Mouse (Mus musculus) left cerebral cortex, adult 18-20 months (tissue): ENCODE measurements around the gene Depdc1b. TPM values are rescaled to one million over a fixed set of nuclear protein-coding genes. Genes with fewer than 3 reads are reported as not detected.

Experiments used
- DNase-seq, 2 experiments: peaks; one replicate each; pipeline ENCODE4 v3.0.0; 2021 to 2022; ENCODE audit warnings: low spot score in 2 of 2, mixed read lengths in 1 of 2
- long read RNA-seq, 2 experiments: library from polyadenylated mRNA; stranded (forward); transcript quantifications; one replicate each; pipeline ENCODE4 v2.0.0; 2021
- total RNA-seq, 2 experiments: library from RNA; stranded (reverse); gene quantifications; 2 replicates each; pipeline ENCODE4 v1.2.3; 2021

The Depdc1b gene
- under 1 TPM; 0.14 to 0.26 TPM for total RNA-seq
- long read RNA-seq, experiment 1, result 0 reads
- long read RNA-seq, experiment 2, result 0 reads

DNA sequence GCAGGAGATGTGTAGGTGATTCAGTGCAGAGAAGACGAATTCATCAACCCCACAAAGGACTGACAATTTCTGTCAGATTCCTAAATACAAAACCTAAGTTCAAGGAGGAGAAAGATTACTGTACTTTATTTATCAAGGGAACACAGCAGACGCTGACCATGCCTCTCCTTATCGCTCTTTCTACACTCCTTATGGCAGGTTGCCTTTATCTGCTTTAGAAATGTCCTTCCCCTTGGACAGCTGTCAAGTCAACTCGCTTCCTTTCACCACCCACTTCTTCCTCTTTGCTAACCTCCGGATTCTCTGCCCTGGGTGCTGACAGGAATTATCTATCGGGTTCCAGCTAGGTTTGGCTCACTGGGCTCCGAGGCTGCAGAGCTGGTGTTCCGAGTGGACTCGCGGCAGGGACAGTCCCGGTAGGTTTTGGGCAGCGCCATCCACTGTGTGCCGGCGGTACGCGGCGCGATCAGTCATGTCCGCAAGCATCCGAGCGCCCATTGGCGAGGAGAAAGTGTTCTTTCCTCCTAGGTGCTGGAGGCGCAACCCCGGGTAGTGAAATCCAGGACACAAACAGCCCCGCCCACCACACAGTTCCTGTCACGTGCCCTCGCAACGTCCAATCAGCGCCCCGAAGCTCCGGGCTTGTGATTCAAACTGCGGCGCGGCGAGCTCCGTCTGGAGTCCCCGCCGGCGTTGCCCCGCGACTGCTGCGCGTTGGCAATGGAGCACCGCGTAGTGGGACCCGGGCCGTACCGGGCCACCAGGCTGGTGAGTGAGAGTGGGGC, at the start of gene Depdc1b:
Depdc1b (plus strand) TSS at position 631 of the 785 bp plus-strand sequence.
- DNase-seq, result peak; percentile 94 to 95

DNA sequence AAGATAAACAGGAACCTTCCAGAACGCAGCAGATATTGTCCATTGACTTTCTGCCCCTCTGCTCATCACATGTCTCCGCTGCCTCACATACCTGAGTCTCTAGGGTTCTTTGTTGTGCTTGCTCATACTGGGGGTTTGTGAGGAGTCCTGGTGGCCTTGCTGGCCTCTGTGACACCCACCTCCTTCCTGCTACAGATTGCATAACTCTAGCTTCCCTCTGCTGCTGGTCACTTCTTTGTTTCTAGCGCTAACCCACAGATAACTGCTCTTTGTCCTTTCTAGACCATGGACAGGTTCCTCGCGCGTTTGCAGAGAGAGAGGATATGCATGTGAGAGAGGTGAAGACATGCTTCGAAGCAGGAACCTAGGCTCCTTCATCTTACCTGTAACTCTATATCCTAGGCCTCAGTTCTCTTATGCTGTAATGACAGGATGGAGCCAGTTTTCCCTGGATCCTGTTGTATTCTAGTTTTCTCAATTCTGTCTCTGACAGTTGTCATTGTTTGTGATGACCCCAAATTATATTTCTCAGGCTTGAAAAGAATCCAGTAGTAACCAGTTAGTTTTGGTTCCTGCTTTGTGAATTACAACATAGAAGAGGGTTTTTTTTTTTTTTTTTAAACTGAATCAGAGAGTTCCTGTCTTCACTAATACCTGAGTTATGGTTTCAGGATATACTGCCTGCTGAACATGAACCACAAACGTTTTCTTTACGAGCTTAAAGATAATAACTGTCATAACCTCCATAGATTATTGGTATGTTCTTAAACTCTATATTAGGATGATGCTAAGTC, 48.1 kb upstream of the Depdc1b start:
- DNase-seq, result no peak

DNA sequence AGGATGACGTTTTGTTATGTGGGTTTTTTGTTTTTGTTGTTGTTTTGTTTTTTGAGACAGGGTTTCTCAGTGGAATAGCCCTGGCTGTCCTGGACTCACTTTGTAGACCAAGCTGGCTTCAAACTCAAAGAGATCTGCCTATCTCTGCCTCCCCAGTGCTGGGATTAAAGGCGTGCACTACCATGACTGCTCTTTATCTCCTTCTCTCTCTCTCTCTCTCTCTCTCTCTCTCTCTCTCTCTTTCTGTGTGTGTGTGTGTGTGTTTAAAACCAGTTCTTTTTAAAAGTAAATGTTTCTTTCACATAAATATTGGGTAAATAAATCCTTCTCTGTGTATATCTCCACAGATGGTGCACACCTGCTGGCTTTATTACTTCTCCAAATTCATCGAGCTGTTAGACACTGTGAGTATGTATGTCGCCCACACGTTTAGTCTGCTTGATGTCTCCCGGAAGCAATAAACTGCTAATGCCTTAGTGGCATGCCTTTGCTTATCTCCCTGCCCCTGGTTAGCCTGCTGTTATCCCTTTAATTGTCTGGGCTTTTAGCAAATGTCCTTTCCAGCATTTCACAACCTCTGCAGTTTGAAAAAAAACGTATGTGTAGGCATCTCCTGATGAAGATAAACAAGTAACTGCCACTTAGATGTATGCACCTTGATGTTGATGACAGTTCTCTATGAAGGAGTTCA, 44.5 kb upstream of the Depdc1b start:
- DNase-seq, result no peak

DNA sequence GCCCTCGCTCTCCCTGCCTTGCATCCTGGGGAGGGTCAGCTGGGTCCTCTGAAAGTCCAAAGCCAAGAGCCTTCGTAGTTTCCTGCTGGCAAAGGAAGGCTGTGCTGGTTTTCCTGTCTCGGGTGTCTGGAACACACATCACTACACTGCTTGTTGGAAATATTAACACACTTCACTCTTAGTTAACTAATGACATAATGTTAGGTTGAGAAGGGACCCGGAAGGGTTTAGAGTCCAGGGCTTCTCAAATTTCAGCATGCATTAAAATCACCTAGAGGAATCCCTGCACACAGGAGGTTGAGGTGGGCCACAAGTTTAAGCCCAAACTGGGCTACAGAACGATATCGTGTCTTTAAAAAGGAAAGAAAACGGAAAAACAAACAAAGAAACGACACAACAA, 43.8 kb upstream of the Depdc1b start:
- no peak for DNase-seq

DNA sequence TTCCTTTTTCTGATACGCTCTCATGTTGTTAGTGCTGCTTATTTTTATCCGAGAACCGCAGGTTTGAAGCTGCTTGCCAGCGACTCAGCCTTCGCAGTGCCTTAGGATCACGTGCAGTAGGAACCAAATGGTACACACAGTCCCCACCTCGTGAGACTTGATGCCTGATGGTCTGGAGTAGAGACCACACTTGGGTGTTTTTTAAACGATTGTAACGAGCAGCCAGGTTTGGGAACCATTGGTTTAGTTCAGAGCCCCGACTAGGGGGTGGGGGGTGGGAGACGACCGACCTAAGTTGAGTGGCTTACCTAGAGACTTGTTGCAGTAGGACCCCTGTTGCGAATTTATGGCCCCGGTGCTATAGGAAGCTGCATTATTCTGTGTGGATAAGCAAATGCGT, 43.1 kb upstream of the Depdc1b start:
- DNase-seq, result no peak

DNA sequence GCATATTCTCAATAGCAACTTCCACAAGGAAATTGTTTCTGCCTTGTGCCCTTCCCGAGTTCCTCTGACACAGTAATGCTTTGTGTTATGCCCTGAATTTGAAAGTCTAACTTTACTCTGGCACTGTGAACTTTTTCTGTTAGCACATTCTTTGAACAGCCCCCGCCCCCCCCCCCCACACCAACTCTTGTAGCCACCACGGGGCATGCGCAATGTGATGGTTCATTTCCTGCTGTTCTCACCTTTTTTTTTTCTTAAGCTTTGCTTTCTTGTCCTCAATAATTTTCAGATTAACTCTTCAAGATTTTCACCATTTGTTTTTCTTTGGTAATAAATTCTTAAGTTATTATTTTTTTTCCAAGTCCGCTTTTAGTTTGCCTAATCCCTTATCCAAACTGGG, 42.7 kb upstream of the Depdc1b start:
- DNase-seq, result no peak

GRCm38 (mm10) chr13:108276561-108276960, 39.6 kb upstream of the Depdc1b start:
- DNase-seq, result no peak

DNA sequence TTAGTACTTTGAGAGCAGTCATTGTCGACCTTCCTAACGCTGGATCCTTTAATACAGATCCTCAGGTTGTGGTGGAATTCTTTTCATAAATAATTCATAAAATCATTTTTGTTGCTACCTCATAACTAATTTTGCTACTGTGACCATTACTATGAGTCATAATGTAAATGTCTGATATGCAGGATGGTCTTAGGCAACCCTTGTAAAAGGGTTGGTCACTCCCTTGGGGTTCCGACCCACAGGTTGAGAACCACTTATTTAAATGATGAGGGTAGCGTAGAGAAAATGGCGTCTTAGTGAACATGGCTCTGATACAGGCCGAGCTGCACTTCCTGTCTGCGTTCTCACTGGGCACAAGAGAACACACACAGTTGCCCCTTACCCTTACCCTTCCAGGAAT, 38.8 kb upstream of the Depdc1b start:
- DNase-seq, result no peak

GRCm38 (mm10) chr13:108278592-108278991, 37.5 kb upstream of the Depdc1b start:
- no peak for DNase-seq

DNA sequence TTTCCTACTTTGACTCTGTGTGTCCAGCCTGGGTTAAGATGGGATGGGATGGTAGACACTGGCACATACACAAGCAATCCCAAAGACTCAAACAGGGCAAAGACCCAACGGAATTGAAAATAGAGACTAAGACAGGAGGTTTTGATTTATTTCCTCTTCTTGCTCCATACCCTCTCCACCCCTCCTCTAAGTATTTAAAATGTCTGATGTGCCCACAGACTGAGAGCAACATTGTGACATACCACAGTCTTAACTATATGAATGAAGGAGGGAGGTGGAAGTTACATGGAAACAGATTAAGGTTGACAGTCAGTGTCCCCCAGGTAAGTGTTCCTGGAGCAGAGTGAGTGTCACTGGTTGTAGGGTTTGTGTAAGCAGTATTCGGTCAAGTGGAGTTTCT, 31.8 kb upstream of the Depdc1b start:
- no peak for DNase-seq

DNA sequence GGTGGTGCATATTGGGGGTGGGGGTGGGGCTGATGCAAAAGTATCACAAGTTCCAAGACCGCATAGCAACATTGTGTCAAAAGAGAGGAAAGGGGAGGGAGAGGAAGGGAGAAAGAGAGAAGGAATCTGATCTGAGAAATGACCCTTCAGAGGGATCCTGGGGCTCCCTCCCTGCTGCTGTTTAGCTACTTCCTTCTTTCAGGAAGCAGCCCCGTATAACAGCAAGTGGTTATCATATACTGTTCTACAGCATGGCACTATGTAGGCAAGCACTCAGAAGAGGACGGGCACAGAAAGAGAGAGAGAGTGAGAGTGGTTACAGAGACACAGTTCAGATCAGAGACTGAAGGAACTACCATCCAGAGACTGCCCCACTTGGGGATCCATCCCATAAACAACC, 28.2 kb upstream of the Depdc1b start:
- no peak for DNase-seq

- no peak for DNase-seq
These were observed 26.7 kb upstream of the Depdc1b start for GRCm38 (mm10) chr13:108289436-108289835.

DNA sequence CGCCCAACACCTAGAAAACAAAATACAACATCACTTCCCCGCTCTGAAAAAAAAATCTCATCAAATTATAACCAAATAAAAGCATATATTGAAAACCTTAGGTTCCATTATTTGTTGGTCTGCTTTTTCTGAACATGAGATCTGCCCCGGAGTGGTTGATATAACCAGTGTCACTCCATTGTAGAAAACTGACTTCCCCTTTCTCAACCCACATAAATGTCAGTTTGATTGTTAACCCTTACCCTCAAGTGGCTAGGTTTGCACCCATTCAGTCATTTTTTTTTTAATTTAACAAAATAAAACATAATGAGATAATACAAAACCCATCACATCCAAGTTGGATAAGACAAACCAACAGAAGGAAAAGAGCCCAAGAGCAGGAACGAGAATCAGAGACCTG, 25.8 kb upstream of the Depdc1b start:
- DNase-seq, result no peak

GRCm38 (mm10) chr13:108297350-108298093, 18.6 kb upstream of the Depdc1b start:
- DNase-seq, result peak in 1 of 2 experiments; percentile 10

DNA sequence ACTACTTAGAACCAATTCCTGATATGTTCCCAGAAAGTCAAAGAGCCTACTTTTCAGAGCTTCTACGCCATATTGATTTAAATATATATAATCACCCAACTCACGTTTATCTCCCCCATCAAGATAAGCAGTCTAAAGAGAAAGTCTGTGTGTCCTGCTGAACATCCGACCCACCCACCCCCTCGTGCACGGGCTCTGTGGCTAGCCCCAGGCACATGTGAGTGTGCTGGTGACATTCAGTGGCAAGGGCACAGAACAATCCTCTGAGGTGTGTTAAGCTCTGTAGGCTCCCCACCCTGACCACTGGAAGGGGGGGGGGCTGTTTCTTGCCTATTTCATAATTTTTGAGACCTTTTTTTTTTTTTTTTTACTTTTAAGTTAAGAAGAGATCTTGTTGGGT, 17.9 kb upstream of the Depdc1b start:
- no peak for DNase-seq

- no peak for DNase-seq
These were observed 15.7 kb upstream of the Depdc1b start for GRCm38 (mm10) chr13:108300346-108300950.

GRCm38 (mm10) chr13:108301411-108301810, 14.7 kb upstream of the Depdc1b start:
- peak in 1 of 2 experiments; percentile 12 for DNase-seq

DNA sequence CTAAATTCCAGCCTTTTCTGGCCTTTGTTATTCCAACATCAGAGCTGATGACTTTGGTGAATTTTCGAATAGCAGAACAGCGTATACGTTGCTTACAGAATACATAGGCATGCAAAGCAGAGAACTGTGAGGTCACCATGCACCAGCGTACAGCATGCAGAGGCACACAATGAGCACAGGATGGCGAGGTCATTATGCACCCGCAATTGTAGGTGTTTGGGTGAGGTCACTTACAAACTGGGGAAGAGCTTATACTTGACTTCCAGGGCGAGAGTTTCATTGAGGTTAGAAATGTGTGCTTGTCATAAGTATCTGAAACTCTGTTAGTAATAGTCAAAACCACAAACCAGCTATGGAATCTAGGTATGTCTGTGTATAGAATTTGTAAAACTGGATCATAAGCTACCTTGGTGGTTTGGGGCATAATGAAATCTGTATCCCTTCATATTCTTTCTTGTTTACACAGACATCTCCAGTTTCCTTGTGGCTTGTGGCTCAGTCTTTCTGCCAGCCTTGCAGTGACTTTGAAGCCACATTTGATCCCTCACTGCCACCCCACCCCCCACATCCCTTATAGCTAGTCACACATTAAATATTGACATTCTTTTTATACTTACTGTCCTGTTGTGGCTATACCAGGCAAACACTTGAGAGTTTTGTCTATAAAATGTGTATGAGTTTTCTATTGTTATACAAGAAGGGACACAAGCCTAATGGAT, 13.0 kb upstream of the Depdc1b start:
- DNase-seq, result no peak

GRCm38 (mm10) chr13:108303841-108304240, 12.3 kb upstream of the Depdc1b start:
- DNase-seq, result no peak

GRCm38 (mm10) chr13:108304680-108305079, 11.5 kb upstream of the Depdc1b start:
- no peak for DNase-seq
